Mouse (Mus musculus): ENCODE results near the gene Olfr983. TPM values are rescaled to one million over a fixed set of nuclear protein-coding genes. Genes with fewer than 3 reads are reported as not detected.

Olfr983 gene
- not detected for polyA plus RNA-seq (2017; shearing (Covaris generic))

GRCm38 (mm10) chr9:40093495-40093894, at the start of gene Olfr983:
TSS of gene Olfr983 (minus strand) at chr9:40093595.

DNA sequence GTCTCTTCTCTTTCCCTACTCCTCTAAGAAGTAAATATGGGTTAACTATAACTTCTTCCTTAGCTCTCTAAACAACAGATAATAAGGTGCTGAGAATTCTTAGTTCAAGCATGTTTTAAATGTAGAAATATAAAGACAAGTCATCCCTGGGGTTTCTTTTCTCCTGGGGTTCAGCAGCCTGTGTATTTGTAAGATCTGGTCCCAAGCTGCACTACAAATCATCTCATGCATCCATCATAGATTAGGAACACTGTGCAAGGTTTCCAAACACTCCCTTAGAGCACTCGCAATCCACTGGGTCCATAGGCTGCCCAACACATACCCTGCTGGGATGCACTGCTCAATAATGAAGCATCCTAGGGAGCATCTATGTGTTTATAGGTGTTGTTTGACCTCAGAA, 36.7 kb upstream of the Olfr983 start, which contains the start of gene Olfr985:
Gene Olfr985, minus strand, starts transcription at position 101 of the 400 bp plus-strand sequence.

DNA sequence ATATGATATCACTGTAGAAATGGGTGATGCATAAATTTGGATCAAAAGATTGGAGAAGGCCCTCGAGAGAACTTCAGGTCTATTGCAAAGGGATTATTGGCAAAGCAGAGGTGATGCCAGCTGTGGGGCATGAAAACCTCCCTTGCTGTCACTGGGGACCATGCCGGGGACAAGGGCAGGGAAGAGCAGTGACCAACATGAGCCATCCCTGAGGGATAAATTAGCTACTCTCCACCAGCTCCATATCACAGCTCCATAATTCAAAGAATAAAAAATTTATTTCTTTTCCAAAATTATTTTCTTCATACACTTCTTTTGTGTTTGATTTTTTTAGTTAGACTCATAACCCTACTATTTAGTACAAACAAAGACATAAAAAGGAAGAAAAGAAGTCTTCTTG, 20.7 kb upstream of the Olfr983 start, which contains the start of gene Olfr984:
Gene Olfr984, minus strand, starts transcription at position 101 of the 400 bp plus-strand sequence.

DNA sequence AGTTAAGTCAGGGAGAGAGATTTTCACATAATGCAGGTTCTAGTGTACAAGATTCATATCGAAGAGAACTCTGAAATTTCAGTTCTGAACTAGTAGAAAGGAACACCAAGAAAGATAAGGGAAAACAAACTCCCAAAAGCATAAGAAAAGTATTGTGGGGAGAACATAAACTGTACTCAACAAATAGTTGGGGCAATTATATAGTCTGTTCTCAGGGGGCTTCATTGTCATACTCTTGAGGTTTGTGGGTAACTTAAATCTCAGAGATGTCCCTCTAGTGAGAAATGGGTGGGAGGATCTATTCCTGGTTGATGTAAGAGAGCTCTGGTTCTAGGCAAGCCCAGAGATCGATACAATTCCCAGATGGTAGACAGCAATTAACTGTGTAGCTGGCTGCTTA, 19.9 kb downstream of the Olfr983 start, which contains the start of gene Olfr982:
Gene Olfr982, plus strand, starts transcription at position 301 of the 400 bp plus-strand sequence.

Other genes starting within 250 kb of the Olfr983 start
- not detected for gene Olfr972, start 227.2 kb downstream of the Olfr983 start, polyA plus RNA-seq (2017; shearing (Covaris generic))
- gene Olfr229, start 186.3 kb downstream of the Olfr983 start, polyA plus RNA-seq (2017; shearing (Covaris generic)) = not detected
- not detected for gene Olfr974, start 156.1 kb downstream of the Olfr983 start, polyA plus RNA-seq (2017; shearing (Covaris generic))
- not detected for gene Olfr975, start 141.5 kb downstream of the Olfr983 start, polyA plus RNA-seq (2017; shearing (Covaris generic))
- not detected for gene Olfr976, start 132.5 kb downstream of the Olfr983 start, polyA plus RNA-seq (2017; shearing (Covaris generic))
- gene Olfr978, start 101.5 kb downstream of the Olfr983 start, polyA plus RNA-seq (2017; shearing (Covaris generic)) = not detected
- not detected for gene Olfr979, start 90.1 kb downstream of the Olfr983 start, polyA plus RNA-seq (2017; shearing (Covaris generic))
- gene Olfr980, start 84.0 kb downstream of the Olfr983 start, polyA plus RNA-seq (2017; shearing (Covaris generic)) = not detected
- not detected for gene Olfr981, start 72.1 kb downstream of the Olfr983 start, polyA plus RNA-seq (2017; shearing (Covaris generic))
- gene Olfr982, start 19.8 kb downstream of the Olfr983 start, polyA plus RNA-seq (2017; shearing (Covaris generic)) = not detected
- not detected for gene Olfr984, start 20.6 kb upstream of the Olfr983 start, polyA plus RNA-seq (2017; shearing (Covaris generic))
- gene Olfr985, start 36.6 kb upstream of the Olfr983 start, polyA plus RNA-seq (2017; shearing (Covaris generic)) = not detected
- not detected for gene Tmem225, start 54.5 kb upstream of the Olfr983 start, polyA plus RNA-seq (2017; shearing (Covaris generic))
- not detected for gene Olfr986, start 87.3 kb upstream of the Olfr983 start, polyA plus RNA-seq (2017; shearing (Covaris generic))
- 5.3 TPM for gene Zfp202, start 98.7 kb upstream of the Olfr983 start, polyA plus RNA-seq (2017; shearing (Covaris generic))
- gene Scn3b, start 175.6 kb upstream of the Olfr983 start, polyA plus RNA-seq (2017; shearing (Covaris generic)) = not detected

All from activated CD4-positive, CD25-positive, alpha-beta regulatory T cell, adult 9 weeks (primary cell).